Mouse (Mus musculus): ENCODE measurements at regions not wholly inside any gene's neighbourhood (a gene's known extent, or its start where the extent isn't known, plus 50 kb on each side); places are given as distances from the start of the nearest gene placed in this dataset.

GRCm38 (mm10) chr17:45226486-45226885 lies 207.1 kb downstream of the Cdc5l start:
- no peak for TF ChIP-seq CTCF (IDR thresholded peaks at IDR 0.05; ENCODE audit: extremely low read depth, insufficient read depth, low read length)
- TF ChIP-seq POLR2A (IDR thresholded peaks at IDR 0.05; ENCODE audit: extremely low read depth, insufficient read depth, low read length), result no peak
- H3K4me1 ChIP-seq (ENCODE audit: control insufficient read depth, insufficient read depth, low read length), result no peaks in the 10 kb centered on the region
- no peak overlapping the region for H3K27ac ChIP-seq (ENCODE audit: insufficient read depth, low read length)
- H3K4me3 ChIP-seq (ENCODE audit: insufficient read depth, low read length), result no peak overlapping the region

GRCm38 (mm10) chr17:45221625-45222024 lies 211.9 kb downstream of the Cdc5l start:
- H3K4me1 ChIP-seq (ENCODE audit: control insufficient read depth, insufficient read depth, low read length), result no peaks in the 10 kb centered on the region
- no peak overlapping the region for H3K4me3 ChIP-seq (ENCODE audit: insufficient read depth, low read length)
- H3K27ac ChIP-seq (ENCODE audit: insufficient read depth, low read length), result no peak overlapping the region
- no peak for TF ChIP-seq CTCF (IDR thresholded peaks at IDR 0.05; ENCODE audit: extremely low read depth, insufficient read depth, low read length)
- TF ChIP-seq POLR2A (IDR thresholded peaks at IDR 0.05; ENCODE audit: extremely low read depth, insufficient read depth, low read length), result no peak

- Histone ChIP-seq H3K27ac (ENCODE audit: insufficient read depth, low read length) (no peak overlapping the region), H3K4me1 (ENCODE audit: control insufficient read depth, insufficient read depth, low read length) (no peaks in the 10 kb centered on the region)
- TF ChIP-seq CTCF (IDR thresholded peaks at IDR 0.05; ENCODE audit: extremely low read depth, insufficient read depth, low read length) (no peak), POLR2A (IDR thresholded peaks at IDR 0.05; ENCODE audit: extremely low read depth, insufficient read depth, low read length) (no peak)
Observed at GRCm38 (mm10) chr17:45217126-45217525, 216.4 kb downstream of the Cdc5l start.

DNA sequence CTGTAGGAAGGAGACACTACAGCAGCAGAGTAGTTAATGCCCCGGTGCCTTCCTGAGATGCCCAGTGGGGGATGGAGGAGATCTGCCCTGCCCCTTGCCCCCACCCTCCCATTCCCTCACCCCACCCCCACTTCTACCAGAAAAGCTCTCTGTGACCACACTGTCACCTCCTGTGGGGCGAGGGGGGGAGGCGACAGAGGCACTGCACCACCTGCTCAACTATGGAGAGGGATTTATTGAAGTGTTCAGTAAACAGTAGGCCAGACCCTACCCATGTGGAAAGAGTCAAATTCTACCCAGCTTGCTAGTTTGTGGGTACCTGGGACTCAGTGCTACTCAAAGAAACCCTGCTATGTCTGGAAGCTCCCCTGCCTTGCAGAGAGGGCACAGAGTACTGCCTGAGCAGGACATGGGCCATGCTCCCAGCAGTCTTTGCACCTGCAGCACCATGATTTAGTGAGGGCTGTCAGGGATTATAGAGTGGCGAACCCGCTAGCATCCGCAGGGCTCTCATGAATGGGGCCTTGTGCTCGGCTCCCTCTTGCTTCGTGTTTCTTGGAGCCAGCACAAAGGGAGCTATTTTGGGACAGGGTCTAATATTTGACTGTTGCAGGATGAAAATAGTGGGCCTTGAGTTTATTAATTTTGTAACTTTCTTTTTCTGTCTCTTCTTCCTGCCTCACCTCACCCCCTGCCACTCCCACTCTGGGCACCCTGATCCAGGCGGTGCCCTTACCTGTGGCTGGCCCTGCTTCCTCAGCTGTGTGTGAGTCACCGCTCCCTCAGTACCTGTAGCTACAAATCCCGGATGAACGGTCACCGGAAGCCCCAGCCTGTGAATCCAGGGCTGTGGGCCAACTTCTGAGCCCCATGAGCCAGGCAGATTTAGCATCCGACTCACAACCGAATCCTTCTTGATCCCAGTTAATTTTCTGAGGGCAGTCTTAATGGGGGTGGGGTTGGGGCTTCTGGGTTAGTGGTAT lies 218.2 kb downstream of the Cdc5l start:
- H3K4me1 ChIP-seq (ENCODE audit: control insufficient read depth, insufficient read depth, low read length), result no peaks in the 10 kb centered on the region

More at GRCm38 (mm10) chr17:45217126-45217525, 216.4 kb downstream of the Cdc5l start:
- H3K4me3 ChIP-seq (ENCODE audit: insufficient read depth, low read length), result no peak overlapping the region

GRCm38 (mm10) chr17:45210984-45211383 lies 222.6 kb downstream of the Cdc5l start:
- Histone ChIP-seq H3K4me3 (ENCODE audit: insufficient read depth, low read length) (no peak overlapping the region), H3K27ac (ENCODE audit: insufficient read depth, low read length) (no peak overlapping the region), H3K4me1 (ENCODE audit: control insufficient read depth, insufficient read depth, low read length) (no peaks in the 10 kb centered on the region)
- TF ChIP-seq POLR2A (IDR thresholded peaks at IDR 0.05; ENCODE audit: extremely low read depth, insufficient read depth, low read length) (no peak), CTCF (IDR thresholded peaks at IDR 0.05; ENCODE audit: extremely low read depth, insufficient read depth, low read length) (no peak)

More for the DNA sequence above, 218.2 kb downstream of the Cdc5l start:
- no peak overlapping the region for H3K4me3 ChIP-seq (ENCODE audit: insufficient read depth, low read length)
- H3K27ac ChIP-seq (ENCODE audit: insufficient read depth, low read length), result no peak overlapping the region
- TF ChIP-seq POLR2A (IDR thresholded peaks at IDR 0.05; ENCODE audit: extremely low read depth, insufficient read depth, low read length) (no peak), CTCF (IDR thresholded peaks at IDR 0.05; ENCODE audit: extremely low read depth, insufficient read depth, low read length) (no peak)

DNA sequence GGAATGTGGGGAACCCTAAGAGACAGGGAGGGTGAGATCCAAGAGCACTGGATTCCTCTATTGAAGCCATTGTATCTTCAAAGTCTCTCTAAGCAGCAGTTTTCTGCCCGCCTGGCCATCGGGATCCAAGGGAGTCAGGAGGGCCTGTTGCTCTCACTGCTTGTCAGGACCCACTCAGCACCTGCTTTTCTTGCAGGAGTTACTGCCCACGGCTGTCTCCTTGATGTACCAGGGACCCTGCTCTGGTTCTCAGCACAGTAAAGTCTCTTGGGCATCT lies 224.2 kb downstream of the Cdc5l start:
- Histone ChIP-seq H3K27ac (ENCODE audit: insufficient read depth, low read length) (no peak overlapping the region), H3K4me3 (ENCODE audit: insufficient read depth, low read length) (no peak overlapping the region), H3K4me1 (ENCODE audit: control insufficient read depth, insufficient read depth, low read length) (no peaks in the 10 kb centered on the region)
- TF ChIP-seq CTCF (IDR thresholded peaks at IDR 0.05; ENCODE audit: extremely low read depth, insufficient read depth, low read length) (no peak), POLR2A (IDR thresholded peaks at IDR 0.05; ENCODE audit: extremely low read depth, insufficient read depth, low read length) (no peak)

- Histone ChIP-seq H3K4me3 (ENCODE audit: insufficient read depth, low read length) (no peak overlapping the region), H3K27ac (ENCODE audit: insufficient read depth, low read length) (no peak overlapping the region)
- no peak for TF ChIP-seq POLR2A (IDR thresholded peaks at IDR 0.05; ENCODE audit: extremely low read depth, insufficient read depth, low read length)
- no peak for TF ChIP-seq CTCF (IDR thresholded peaks at IDR 0.05; ENCODE audit: extremely low read depth, insufficient read depth, low read length)
Observed at GRCm38 (mm10) chr17:45208596-45209386, 224.7 kb downstream of the Cdc5l start.

GRCm38 (mm10) chr17:45195779-45196178 lies 237.8 kb downstream of the Cdc5l start:
- H3K27ac ChIP-seq (ENCODE audit: insufficient read depth, low read length), result no peak overlapping the region
- H3K4me3 ChIP-seq (ENCODE audit: insufficient read depth, low read length), result no peak overlapping the region
- no peaks in the 10 kb centered on the region for H3K4me1 ChIP-seq (ENCODE audit: control insufficient read depth, insufficient read depth, low read length)
- TF ChIP-seq POLR2A (IDR thresholded peaks at IDR 0.05; ENCODE audit: extremely low read depth, insufficient read depth, low read length) (no peak), CTCF (IDR thresholded peaks at IDR 0.05; ENCODE audit: extremely low read depth, insufficient read depth, low read length) (no peak)

More at GRCm38 (mm10) chr17:45208596-45209386, 224.7 kb downstream of the Cdc5l start:
- H3K4me1 ChIP-seq (ENCODE audit: control insufficient read depth, insufficient read depth, low read length), result no peaks in the 10 kb centered on the region

- H3K4me3 ChIP-seq (ENCODE audit: insufficient read depth, low read length), result no peak overlapping the region
- no peak overlapping the region for H3K27ac ChIP-seq (ENCODE audit: insufficient read depth, low read length)
- TF ChIP-seq CTCF (IDR thresholded peaks at IDR 0.05; ENCODE audit: extremely low read depth, insufficient read depth, low read length), result no peak
- TF ChIP-seq POLR2A (IDR thresholded peaks at IDR 0.05; ENCODE audit: extremely low read depth, insufficient read depth, low read length), result no peak
- H3K4me1 ChIP-seq (ENCODE audit: control insufficient read depth, insufficient read depth, low read length), result no peaks in the 10 kb centered on the region
Observed at GRCm38 (mm10) chr17:45194786-45195281, 238.7 kb downstream of the Cdc5l start.

All from cortical plate, adult 2 months (tissue).